37 mouse cellular contexts compared by ENCODE assay signal in the genomic region with DNA sequence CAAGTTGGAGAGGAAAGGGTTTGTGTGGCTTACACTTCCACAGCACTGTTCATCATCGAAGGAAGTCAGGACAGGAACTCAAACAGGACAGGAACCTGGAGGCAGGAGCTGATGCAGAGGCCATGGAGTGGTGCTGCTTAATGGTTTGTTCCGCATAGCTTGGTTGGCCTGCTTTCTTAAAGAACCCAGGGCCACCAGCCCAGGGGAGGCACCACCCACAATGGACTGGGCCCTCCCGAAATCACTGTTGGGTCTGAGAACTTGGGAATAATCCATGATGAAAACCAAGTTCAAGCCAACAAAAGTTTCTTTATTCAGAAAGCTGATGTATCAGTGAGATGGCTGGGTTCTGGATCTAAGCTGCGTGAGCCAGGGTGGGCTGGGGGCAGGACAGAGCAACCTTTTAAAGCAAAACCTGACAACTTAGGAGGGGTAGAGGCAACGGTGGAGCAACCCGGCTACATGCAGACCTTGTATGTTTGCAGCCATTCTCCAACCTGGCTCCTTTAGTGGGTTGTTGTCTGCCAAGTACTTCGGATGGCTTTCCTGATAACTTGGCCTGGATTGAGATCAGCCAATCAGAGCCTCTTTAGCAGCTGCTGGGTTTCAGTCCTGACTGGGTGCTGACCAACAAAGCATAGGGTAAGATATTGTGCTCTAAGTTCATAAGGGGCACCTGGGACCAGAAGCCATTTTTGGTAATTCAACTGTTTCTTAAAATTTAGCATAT. TPM values are rescaled to one million over a fixed set of nuclear protein-coding genes. Genes with fewer than 3 reads are reported as not detected.
"Had no signal": no experiment of that assay in that cellular context is flagged by ENCODE, and none has a peak within 500 bp of the region (broad histone marks: within the 10 kb centered on the region; RNA-seq: fewer than 3 reads in every experiment).

No protein-coding gene starts in this region.

- H3K27me3 ChIP-seq: limb, embryonic 12.5 days; limb, embryonic 13.5 days; limb, embryonic 15.5 days; liver, embryonic 12.5 days; liver, embryonic 13.5 days; liver, embryonic 15.5 days; lung, embryonic 15.5 days; megakaryocyte, embryonic 14.5 days; midbrain, embryonic 12.5 days; midbrain, embryonic 13.5 days; midbrain, embryonic 15.5 days; neural tube, embryonic 12.5 days; neural tube, embryonic 13.5 days had no signal

- H3K9me3 ChIP-seq: limb, embryonic 15.5 days; liver, embryonic 12.5 days; liver, embryonic 13.5 days; liver, embryonic 15.5 days; lung, embryonic 15.5 days; midbrain, embryonic 15.5 days had no signal

- H3K4me1 ChIP-seq: limb, embryonic 10.5 days; limb, embryonic 12.5 days; limb, embryonic 13.5 days; limb, embryonic 15.5 days; liver, embryonic 12.5 days; liver, embryonic 13.5 days; liver, embryonic 15.5 days; lung, embryonic 15.5 days; megakaryocyte, embryonic 14.5 days; midbrain, embryonic 15.5 days had no signal

- H3K36me3 ChIP-seq: limb, embryonic 10.5 days; limb, embryonic 12.5 days; limb, embryonic 13.5 days; limb, embryonic 15.5 days; liver, embryonic 12.5 days; liver, embryonic 13.5 days; liver, embryonic 15.5 days; lung, embryonic 15.5 days; midbrain, embryonic 15.5 days; neural tube, embryonic 12.5 days; neural tube, embryonic 13.5 days had no signal

- H3K4me2 ChIP-seq: limb, embryonic 12.5 days; limb, embryonic 13.5 days; limb, embryonic 15.5 days; liver, embryonic 11.5 days; liver, embryonic 12.5 days; liver, embryonic 13.5 days; liver, embryonic 15.5 days; lung, embryonic 14.5 days; lung, embryonic 15.5 days; midbrain, embryonic 11.5 days; midbrain, embryonic 12.5 days; midbrain, embryonic 13.5 days; midbrain, embryonic 15.5 days; neural tube, embryonic 12.5 days; neural tube, embryonic 13.5 days had no signal

- H3K27ac ChIP-seq: limb, embryonic 10.5 days; limb, embryonic 12.5 days; limb, embryonic 13.5 days; limb, embryonic 15.5 days; liver, embryonic 12.5 days; liver, embryonic 13.5 days; liver, embryonic 14.5 days; liver, embryonic 15.5 days; lung, embryonic 15.5 days; macrophage; midbrain, embryonic 10.5 days; midbrain, embryonic 12.5 days; midbrain, embryonic 13.5 days; midbrain, embryonic 15.5 days; neural tube, embryonic 12.5 days; neural tube, embryonic 13.5 days had no signal

- H3K4me3 ChIP-seq: limb, embryonic 10.5 days; limb, embryonic 12.5 days; limb, embryonic 13.5 days; limb, embryonic 15.5 days; liver, embryonic 12.5 days; liver, embryonic 13.5 days; liver, embryonic 15.5 days; lung, embryonic 15.5 days; megakaryocyte, embryonic 14.5 days; midbrain, embryonic 10.5 days; midbrain, embryonic 12.5 days; midbrain, embryonic 13.5 days; midbrain, embryonic 15.5 days; myocyte; neural tube, embryonic 12.5 days; neural tube, embryonic 13.5 days had no signal

- ATAC-seq: liver, embryonic 12.5 days; liver, postnatal 0 days; lung, postnatal 0 days; midbrain, embryonic 13.5 days; midbrain, embryonic 15.5 days; midbrain, embryonic 16.5 days had no signal

- DNase-seq: left cerebral cortex, postnatal 4 days; liver; liver, embryonic 13.5 days; liver, postnatal 0 days; lung, adult 18-20 months; lung, adult 2 months; lung, embryonic 14.5 days; lung, postnatal 10 days; lung, postnatal 14 days; lung, postnatal 36 days; lung, postnatal 4 days; midbrain, embryonic 14.5 days had no signal

- H3K9ac ChIP-seq: limb, embryonic 12.5 days; limb, embryonic 13.5 days; limb, embryonic 15.5 days; liver, embryonic 12.5 days; liver, embryonic 13.5 days; liver, embryonic 14.5 days; liver, embryonic 15.5 days; liver, postnatal 0 days; lung, embryonic 14.5 days; lung, embryonic 15.5 days; midbrain, embryonic 12.5 days; midbrain, embryonic 13.5 days; midbrain, embryonic 15.5 days; neural tube, embryonic 12.5 days; neural tube, embryonic 13.5 days had no signal

RNA-seq across cellular contexts. Expression of a gene that starts 13.8 kb away (rescaled TPM):
- total RNA-seq: megakaryocyte progenitor cell, adult 5-6 weeks; megakaryocyte, adult 5-6 weeks; megakaryocyte-erythroid progenitor cell, adult 5-6 weeks; monocyte, adult 5-6 weeks had no signal
- polyA plus RNA-seq: liver, postnatal 0 days; macrophage; myocyte had no signal
